Mouse (Mus musculus) heart, adult 18-20 months (tissue): ENCODE measurements around the gene Hist1h4a. TPM values are rescaled to one million over a fixed set of nuclear protein-coding genes. Genes with fewer than 3 reads are reported as not detected.
"Not testable (repeated sequence)": the region's sequence is repeated elsewhere in the genome, so short reads cannot be mapped to it uniquely, and the experiment has no call there.

Experiments
- DNase-seq, 2 experiments: peaks; one replicate each; pipeline ENCODE4 v3.0.0; 2021 to 2022; ENCODE audit warnings: mixed read lengths in 1 of 2
- total RNA-seq, 2 experiments: library from RNA; stranded (reverse); gene quantifications; 2 replicates each; pipeline ENCODE4 v1.2.3; 2021

Gene Hist1h4a
- total RNA-seq, 2 experiments from 2014 or later, result 5.4 to 6.4 TPM

DNA sequence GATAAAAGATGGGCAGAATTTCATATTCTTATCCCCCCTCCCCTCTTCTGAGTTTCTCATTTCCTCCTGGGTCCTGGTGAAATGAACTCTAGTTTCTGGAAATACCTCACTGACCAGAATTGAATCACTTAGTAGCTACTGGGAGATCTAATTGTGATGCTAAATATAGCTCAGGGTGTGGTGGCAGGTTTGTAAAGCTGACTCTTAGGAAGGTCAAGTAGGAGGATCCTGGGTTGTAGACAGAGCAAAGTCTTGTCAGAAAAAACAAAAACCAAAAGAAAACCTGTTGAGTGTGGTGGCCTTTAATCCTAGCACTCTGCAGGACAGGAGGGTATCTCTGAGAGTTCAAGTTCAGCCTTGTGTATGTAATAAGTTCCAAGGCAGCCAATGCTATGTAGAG lies 19.0 kb downstream of the Hist1h4a start:
- DNase-seq, result no peak

DNA sequence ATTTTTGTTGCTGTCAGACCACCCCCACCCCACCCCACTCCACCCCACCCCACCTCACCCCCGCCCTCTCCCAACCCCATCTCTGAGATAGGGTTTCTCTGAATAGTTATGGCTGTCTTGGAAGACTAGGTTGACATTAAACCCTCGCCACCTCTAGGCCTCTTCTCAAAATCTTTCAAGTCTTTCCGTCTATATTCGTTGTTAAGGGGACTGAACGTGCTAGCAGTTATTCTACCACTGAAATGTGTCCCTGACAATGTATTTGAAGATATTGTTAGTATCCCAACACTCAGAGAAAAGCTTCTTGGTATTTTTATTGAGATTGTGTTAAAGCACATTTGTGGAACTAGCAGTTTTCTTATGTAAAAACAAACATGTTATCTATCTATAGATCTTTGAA lies 20.1 kb downstream of the Hist1h4a start:
- no peak for DNase-seq

- DNase-seq, result peak in 1 of 2 experiments; percentile 43
Measured at GRCm38 (mm10) chr13:23740256-23740840, 20.7 kb downstream of the Hist1h4a start.

DNA sequence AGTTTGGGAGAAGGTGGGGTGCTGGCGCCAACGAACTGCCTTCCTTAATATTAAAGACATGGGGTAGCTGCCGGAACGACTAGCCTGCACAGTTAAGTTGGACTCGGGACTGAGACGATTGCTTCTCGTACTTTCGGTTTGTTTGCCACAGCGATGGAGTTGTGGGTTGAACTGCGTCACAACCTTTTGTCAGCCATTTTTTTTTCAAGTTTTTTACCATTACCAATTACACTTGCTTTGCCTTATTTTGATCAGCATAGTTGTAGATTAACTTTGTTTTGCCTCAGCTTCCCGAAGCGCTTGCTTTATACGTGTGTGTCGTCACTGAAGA lies 21.1 kb downstream of the Hist1h4a start:
- no peak for DNase-seq

- peak; percentile 94 to 99 for DNase-seq
Measured at GRCm38 (mm10) chr13:23739069-23739921, 21.7 kb downstream of the Hist1h4a start.

DNA sequence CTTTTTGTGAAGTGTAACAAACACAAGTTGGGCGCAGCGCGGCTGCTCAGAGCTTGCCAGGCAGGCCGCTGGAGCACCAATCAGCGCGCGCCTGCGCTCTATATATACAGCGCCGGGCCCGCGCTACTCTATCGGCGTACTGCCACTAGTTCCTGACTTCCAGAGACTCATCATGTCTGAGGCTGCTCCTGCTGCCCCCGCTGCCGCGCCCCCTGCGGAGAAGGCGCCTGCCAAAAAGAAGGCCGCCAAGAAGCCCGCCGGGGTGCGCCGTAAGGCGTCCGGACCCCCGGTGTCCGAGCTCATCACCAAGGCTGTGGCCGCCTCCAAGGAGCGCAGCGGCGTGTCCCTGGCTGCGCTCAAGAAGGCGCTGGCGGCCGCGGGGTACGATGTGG lies 22.4 kb downstream of the Hist1h4a start, which contains the start of gene Hist1h1c:
TSS of gene Hist1h1c (plus strand) at position 132 of the 392 bp plus-strand sequence.
- DNase-seq, result peak; percentile 92 to 94

DNA sequence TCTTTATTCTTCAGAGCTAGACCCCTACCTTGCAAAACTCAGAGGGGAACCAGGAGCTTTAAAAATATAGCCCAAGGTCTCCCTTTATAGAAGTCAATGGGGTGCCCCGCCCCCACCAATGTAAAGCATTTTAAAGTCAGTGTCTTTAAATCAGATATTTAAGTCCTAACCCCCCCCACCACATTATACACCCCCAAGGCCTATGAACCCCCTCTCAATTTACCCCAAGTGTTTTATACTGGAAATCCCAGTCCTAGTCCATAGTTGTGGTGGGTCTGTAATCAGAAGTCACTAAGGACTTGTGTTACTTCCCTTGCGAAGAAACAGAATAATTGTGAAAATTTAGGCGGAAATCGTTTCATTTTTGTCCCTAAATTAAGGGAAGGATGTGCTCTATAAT lies 23.0 kb downstream of the Hist1h4a start:
- DNase-seq, result no peak

DNA sequence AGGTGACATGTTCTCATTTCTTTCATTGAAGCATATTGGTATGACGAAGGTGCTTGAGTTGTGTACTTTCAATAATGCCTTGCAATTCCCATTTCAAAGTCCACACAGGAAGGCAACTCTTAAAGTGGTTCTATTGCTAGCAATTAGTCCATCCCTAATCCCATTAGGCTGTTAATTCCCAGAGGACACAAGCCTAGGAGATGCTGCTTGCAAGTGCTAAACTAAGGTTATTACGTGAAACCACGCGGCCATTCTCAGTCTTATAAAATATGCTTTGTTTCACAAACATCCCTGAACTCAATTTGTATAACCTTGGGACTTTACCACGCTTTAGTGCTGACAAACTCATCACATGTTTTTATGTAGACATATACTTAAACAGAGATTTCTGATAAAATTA lies 23.9 kb downstream of the Hist1h4a start:
- DNase-seq, result no peak

DNA sequence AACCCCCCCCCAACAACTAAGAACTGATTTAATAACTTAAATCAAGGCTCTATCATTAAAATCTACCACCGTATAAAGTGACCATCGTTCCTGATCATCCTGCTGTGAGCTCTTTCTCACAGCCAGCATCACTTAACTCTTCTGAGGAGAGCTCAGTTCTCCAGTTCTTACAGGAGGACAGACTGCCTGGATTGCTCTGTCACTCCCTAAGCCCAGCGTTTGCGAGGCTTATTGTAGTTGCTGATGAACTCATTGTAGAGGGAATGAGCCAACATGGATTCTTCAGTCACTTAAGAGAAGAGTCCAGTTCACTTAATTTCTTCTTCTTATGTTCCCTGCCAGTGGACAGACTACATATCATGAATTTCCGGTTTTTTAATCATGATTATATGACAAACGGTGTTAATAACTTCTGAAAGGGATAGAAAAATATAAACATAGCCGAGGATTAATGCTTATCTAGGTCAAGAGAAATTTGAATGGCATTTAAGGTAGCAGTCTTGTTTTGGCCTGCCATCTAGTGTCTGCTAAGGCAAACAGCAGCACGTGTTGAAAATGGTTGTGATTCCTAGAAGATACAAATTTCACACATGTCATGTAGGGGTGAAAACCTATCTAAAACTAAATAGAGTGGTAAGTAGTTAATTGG lies 28.8 kb downstream of the Hist1h4a start:
- peak; percentile 54 to 63 for DNase-seq

DNA sequence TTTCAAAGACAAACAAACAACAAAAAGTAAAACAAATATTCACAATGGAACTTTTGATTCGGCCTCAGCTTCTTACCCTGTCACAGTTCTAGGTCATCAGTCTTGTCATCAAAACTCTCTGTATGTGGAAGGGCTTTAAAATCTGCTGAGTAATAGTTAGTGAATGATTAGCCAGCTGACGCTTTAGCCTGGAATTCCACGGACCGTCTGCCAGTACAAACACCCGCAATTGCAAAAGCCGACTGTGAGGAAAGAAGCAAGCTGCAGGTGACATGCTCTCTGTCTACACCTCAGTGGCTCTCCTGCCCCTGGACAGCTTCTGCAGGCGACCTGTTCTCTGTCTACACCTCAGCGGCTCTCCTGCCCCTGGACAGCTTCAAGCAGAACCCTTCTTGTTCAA lies 30.6 kb downstream of the Hist1h4a start:
- DNase-seq, result peak; percentile 61 to 63

- no peak for DNase-seq
Measured at GRCm38 (mm10) chr13:23729706-23730105, 31.3 kb downstream of the Hist1h4a start.

GRCm38 (mm10) chr13:23729192-23729525 lies 31.9 kb downstream of the Hist1h4a start:
- peak; percentile 54 to 76 for DNase-seq

DNA sequence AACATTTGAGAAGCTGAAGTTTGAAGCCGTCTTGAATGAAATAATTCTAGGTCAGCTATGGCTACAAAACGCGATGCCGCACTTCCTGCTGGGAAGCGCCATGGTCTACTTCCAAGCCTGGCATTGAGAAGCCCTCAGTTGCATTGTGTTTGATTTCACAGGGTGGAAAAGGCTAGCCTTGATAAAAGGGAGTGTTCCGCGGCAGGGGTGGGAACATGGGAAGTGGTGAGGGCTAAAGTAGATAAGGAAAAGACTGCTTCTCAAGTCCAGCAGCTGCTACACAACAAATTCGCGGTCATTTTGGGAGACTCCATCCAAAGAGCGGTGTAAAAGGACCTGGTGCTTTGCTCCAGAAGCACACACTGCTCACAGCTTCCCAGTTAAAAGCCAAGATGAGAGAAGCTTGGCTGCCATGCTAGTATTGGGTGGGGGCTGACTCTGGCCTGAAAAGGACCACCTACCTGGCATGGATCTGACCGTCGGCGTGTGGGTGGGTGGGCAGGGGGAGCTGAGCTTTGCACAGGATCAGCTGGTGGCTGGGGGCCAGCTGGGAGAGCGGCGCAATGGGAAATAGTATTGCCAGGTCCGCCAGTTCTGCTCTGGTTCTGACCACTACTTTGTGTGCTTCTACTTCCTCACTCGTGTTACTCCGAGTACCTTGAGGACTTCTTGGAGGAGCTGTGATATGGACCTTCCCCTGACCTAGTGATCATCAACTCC lies 32.4 kb downstream of the Hist1h4a start:
- no peak for DNase-seq

- no peak for DNase-seq
Measured at GRCm38 (mm10) chr13:23725213-23725612, 35.8 kb downstream of the Hist1h4a start.

GRCm38 (mm10) chr13:23724239-23724638 lies 36.8 kb downstream of the Hist1h4a start:
- no peak for DNase-seq

- not testable (repeated sequence) for DNase-seq
Measured at GRCm38 (mm10) chr13:23717593-23718245, 43.3 kb downstream of the Hist1h4a start.

DNA sequence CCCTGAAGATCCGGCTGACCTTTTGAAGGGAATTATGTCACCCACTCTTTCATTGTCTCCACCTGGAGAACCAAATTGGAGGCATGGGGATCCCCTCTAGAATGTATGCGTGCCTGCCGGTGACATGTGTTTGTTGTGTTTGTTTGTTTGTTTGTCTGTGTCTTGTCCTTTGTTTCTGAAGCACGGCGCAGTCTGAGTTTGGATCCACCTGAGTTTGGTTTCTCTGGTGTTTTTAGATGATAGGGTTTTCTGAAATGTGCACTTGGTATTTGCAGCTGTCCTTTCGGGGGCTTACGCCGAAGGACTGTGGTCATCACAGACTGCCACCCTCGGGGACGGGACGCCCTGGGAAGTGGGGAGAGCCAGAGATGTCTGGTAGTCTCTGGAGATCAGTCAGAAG lies 43.9 kb downstream of the Hist1h4a start:
- DNase-seq, result no peak

DNA sequence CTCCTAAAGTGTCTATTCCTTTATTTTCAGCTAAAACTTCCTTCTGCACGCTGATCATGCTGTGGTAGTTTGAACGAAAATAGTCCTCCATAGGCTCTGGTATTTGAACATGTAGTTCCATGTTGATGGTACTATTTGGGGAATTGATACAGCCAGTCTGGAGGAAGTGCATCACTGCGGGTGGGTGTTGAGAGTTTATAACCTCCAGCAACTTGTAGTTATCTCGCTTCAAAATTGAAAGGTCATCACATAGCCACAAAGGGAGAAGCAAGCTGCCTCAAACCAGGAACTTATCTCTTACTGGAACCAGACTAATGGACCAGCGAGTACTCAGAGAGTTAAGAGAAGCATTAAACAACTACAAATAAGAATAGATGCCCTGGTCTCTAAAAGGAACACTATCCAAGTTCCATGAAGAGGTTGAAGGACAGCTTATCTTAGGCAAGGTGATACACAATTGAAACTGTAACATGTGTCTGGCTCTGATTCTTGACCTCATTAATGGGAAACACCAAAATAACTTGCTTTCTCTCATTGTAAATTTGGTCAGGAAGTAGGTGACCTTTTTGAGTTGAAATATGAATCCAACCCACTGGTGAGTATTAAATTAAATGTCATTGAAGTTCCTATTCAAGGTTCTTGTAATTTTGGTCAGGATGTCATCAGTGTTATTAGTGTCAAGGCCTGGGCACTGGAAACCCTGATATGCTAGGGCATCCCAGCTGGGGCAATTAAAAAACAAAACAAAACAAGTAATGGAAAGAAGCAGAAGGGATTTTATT lies 44.6 kb downstream of the Hist1h4a start:
- peak; percentile 30 to 61 for DNase-seq
